Mouse (Mus musculus): ENCODE measurements around the gene Efcab11.

GRCm38 (mm10) chr12:99873443-99873842 is 10.8 kb downstream of the Efcab11 start:
- no peak for TF ChIP-seq POLR2A (IDR thresholded peaks at IDR 0.05; ENCODE audit: control insufficient read depth, extremely low read depth, insufficient read depth, low read length, poor library complexity)
- no peak for TF ChIP-seq CTCF (IDR thresholded peaks at IDR 0.05; ENCODE audit: borderline replicate concordance, control insufficient read depth, extremely low read depth, insufficient read depth, low read length, poor library complexity)
